Comparison of ENCODE assay signal across 28 mouse cellular contexts in genomic region chr3:119381119-119381518, GRCm38 (mm10).
"Had no signal": no experiment of that assay in that cellular context is flagged by ENCODE, and none has a peak within 500 bp of the region (broad histone marks: within the 10 kb centered on the region; RNA-seq: fewer than 3 reads in every experiment).

No protein-coding gene starts in this region.

- H3K4me2 ChIP-seq: embryonic facial prominence, embryonic 12.5 days; embryonic facial prominence, embryonic 13.5 days; embryonic facial prominence, embryonic 15.5 days; forebrain, embryonic 12.5 days; forebrain, embryonic 13.5 days; forebrain, embryonic 15.5 days had no signal

- H3K4me1 ChIP-seq: embryonic facial prominence, embryonic 10.5 days; embryonic facial prominence, embryonic 12.5 days; embryonic facial prominence, embryonic 13.5 days; embryonic facial prominence, embryonic 15.5 days; forebrain, embryonic 10.5 days; forebrain, embryonic 12.5 days; forebrain, embryonic 13.5 days; forebrain, embryonic 15.5 days had no signal

- H3K36me3 ChIP-seq: embryonic facial prominence, embryonic 10.5 days; embryonic facial prominence, embryonic 12.5 days; embryonic facial prominence, embryonic 13.5 days; embryonic facial prominence, embryonic 15.5 days; forebrain, embryonic 10.5 days; forebrain, embryonic 12.5 days; forebrain, embryonic 15.5 days had no signal

- H3K27ac ChIP-seq: embryonic facial prominence, embryonic 10.5 days; embryonic facial prominence, embryonic 12.5 days; embryonic facial prominence, embryonic 13.5 days; embryonic facial prominence, embryonic 15.5 days; forebrain, embryonic 10.5 days; forebrain, embryonic 12.5 days; forebrain, embryonic 13.5 days; forebrain, embryonic 15.5 days; gastrocnemius, adult 2 months; heart, adult 2 months had no signal

- H3K27me3 ChIP-seq: embryonic facial prominence, embryonic 12.5 days; embryonic facial prominence, embryonic 13.5 days; embryonic facial prominence, embryonic 15.5 days; forebrain, embryonic 12.5 days; forebrain, embryonic 13.5 days; forebrain, embryonic 15.5 days had no signal

- DNase-seq: cerebellum, adult 8-10 months; cerebellum, adult 9-10 months; cerebellum, adult 9-11 months; cerebellum, postnatal 10 days; cerebellum, postnatal 14 days; cerebellum, postnatal 25 days; cerebellum, postnatal 36 days; embryo, embryonic 11 days; forebrain, postnatal 0 days; gastrocnemius, adult 2 months; gastrocnemius, postnatal 10 days; gastrocnemius, postnatal 14 days; gastrocnemius, postnatal 25 days; gastrocnemius, postnatal 36 days; heart, adult 11 months; heart, adult 18-20 months; heart, adult 2 months had no signal

- ATAC-seq: forebrain, embryonic 13.5 days; forebrain, embryonic 14.5 days; forebrain, embryonic 15.5 days; forebrain, embryonic 16.5 days; forebrain, postnatal 0 days had no signal

- H3K4me3 ChIP-seq: embryonic facial prominence, embryonic 10.5 days; embryonic facial prominence, embryonic 12.5 days; embryonic facial prominence, embryonic 13.5 days; embryonic facial prominence, embryonic 15.5 days; erythroblast, embryonic 14.5 days; forebrain, embryonic 10.5 days; forebrain, embryonic 12.5 days; forebrain, embryonic 13.5 days; forebrain, embryonic 15.5 days; gastrocnemius, adult 2 months; heart, adult 2 months had no signal

- H3K9ac ChIP-seq: embryonic facial prominence, embryonic 12.5 days; embryonic facial prominence, embryonic 13.5 days; embryonic facial prominence, embryonic 15.5 days; forebrain, embryonic 12.5 days; forebrain, embryonic 13.5 days; forebrain, embryonic 15.5 days; forebrain, postnatal 0 days had no signal

- H3K9me3 ChIP-seq: embryonic facial prominence, embryonic 10.5 days; embryonic facial prominence, embryonic 12.5 days; embryonic facial prominence, embryonic 13.5 days; embryonic facial prominence, embryonic 15.5 days; forebrain, embryonic 10.5 days; forebrain, embryonic 12.5 days; forebrain, embryonic 13.5 days; forebrain, embryonic 15.5 days had no signal
